Mouse (Mus musculus) splenic B cell, adult 2 months (primary cell): ENCODE results near the gene Nos1.

Source experiments
- DNase-seq: peaks from one replicate; pipeline ENCODE4 v3.0.0-alpha.2; 2011; ENCODE audit warnings: low read depth, low spot score
- H3K27me3 ChIP-seq: 2 replicates; pipeline ENCODE4 v1.6.1; 2012; ENCODE audit warnings: mild to moderate bottlenecking, low read length, moderate library complexity, mixed read lengths; ENCODE audit not compliant: control insufficient read depth, poor library complexity, insufficient read depth, severe bottlenecking
- H3K36me3 ChIP-seq: 2 replicates; pipeline ENCODE4 v1.6.1; 2012; ENCODE audit warnings: mild to moderate bottlenecking, low read length, moderate library complexity, mixed read lengths; ENCODE audit not compliant: control insufficient read depth, poor library complexity, insufficient read depth, severe bottlenecking

Nos1 gene

DNA sequence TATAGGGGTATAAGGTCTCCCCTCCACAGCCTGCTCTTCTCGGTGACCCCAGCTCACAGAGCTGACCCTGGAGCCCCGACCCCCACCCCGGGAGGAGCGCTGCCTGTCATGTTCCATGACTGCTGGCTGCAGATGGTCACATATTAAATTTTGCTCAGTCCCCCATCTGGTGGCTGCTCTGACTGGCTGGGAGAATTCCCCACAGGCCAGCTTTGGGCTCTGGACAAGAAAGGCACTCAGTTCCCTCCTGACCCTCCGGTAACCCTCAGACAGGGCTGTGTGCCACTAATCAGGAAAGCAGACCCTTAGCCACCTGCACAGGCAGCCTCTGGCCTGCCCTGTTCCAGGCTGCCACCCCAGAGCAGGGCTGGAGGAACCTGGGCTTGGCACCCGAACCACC lies 38.0 kb downstream of the Nos1 start:
- no peaks in the 10 kb centered on the region for H3K27me3 ChIP-seq
- no peaks in the 10 kb centered on the region for H3K36me3 ChIP-seq
- no peak for DNase-seq

DNA sequence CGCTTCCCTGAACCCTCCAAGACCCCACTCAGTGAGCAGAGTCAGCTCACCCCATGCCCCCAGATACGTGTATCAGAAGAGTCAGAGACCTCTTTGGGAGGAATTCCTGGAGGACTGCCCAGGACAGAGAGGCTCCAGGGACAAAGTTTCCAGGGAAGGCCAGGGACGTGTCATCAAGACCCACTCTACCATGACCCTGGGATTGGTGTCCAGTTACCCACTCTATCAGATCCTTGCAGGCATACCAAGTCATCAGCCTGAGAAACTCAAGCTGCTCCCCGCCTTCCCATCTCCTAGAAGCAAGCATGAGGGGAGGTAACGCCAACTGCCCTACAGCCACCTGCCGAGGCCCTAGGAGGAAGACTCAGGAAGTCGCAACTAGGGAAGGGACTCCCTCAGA lies 39.6 kb downstream of the Nos1 start:
- Histone ChIP-seq H3K36me3 (no peaks in the 10 kb centered on the region), H3K27me3 (no peaks in the 10 kb centered on the region)
- no peak for DNase-seq

DNA sequence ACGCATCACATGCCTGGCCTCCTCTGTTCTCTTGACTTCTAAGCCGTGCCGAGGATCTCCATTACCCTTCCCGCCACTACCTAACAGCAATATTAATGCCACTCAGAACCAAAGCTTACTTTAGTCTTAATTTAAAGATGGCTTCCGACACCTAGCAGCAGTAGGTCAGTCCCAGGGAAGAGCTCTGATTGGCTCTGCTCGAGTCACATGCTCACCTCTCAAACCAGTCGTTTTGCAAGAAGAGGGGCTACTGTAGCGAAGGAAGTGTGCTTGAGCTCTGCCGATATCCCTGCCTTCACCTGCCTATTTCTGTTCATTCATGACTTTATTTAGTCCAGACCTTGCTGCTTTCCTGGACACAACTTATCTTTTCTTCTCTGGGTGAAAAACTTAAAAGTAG lies 43.0 kb downstream of the Nos1 start:
- H3K27me3 ChIP-seq = no peaks in the 10 kb centered on the region
- no peak for DNase-seq

DNA sequence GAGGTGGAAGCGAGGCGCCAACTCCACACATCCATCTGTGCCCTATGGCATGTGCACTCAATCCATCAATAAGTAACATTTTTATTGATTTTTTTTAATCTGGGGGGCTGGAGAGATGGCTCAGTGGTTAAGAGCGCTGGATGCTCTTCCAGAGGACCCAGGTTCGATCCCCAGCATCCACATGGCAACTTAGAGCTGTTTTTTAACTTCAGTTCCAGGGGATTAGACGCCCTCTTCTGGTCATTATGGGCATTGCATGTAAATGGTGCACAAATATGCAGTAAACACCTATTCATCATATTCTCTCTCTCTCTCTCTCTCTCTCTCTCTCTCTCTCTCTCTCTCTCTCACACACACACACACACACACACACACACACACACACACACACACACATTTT lies 43.7 kb downstream of the Nos1 start:
- peak; percentile 9 for DNase-seq
- H3K36me3 ChIP-seq = no peaks in the 10 kb centered on the region
- no peaks in the 10 kb centered on the region for H3K27me3 ChIP-seq

More for the DNA sequence above, 43.0 kb downstream of the Nos1 start:
- no peaks in the 10 kb centered on the region for H3K36me3 ChIP-seq

DNA sequence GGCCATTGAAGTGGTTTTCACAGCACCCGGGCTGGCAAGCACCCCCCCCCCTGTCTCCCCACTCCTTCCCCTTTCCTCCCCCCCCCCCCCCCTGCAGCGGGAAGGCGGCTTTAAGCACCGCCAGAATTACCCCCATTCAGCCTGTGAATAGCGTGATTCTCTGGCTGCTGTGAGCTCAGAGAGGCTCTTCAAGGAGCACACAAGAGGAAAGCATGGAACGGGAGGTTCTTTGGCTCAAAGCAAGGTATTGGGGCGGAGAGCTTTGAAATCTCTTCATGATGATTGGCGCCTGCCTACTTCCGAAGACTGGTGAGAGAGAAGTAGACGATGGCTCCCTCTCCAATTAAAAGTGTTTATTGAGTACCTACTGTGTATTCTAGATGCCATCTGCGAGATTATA lies 44.5 kb downstream of the Nos1 start:
- Histone ChIP-seq H3K27me3 (no peaks in the 10 kb centered on the region), H3K36me3 (no peaks in the 10 kb centered on the region)
- no peak for DNase-seq

DNA sequence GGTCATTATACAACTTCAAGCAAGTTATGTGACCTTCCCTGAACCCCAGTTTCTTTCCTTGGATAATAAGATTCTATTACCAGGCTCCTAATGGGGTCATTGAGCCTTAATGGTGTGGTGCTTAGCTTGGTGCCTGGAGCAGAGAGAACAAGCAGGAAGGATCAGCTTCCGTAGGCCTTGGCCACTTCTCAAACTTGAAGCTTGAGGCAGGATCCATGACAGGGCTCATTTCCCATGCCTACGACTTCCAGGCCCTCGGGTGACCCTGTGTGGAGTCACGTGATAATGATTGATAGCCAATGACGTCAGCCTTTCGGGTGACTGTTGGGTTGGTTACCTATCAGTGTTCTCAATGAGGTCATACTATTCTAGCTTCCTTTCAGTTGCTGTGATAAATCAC lies 46.5 kb downstream of the Nos1 start:
- Histone ChIP-seq H3K27me3 (no peaks in the 10 kb centered on the region), H3K36me3 (no peaks in the 10 kb centered on the region)
- DNase-seq = no peak

DNA sequence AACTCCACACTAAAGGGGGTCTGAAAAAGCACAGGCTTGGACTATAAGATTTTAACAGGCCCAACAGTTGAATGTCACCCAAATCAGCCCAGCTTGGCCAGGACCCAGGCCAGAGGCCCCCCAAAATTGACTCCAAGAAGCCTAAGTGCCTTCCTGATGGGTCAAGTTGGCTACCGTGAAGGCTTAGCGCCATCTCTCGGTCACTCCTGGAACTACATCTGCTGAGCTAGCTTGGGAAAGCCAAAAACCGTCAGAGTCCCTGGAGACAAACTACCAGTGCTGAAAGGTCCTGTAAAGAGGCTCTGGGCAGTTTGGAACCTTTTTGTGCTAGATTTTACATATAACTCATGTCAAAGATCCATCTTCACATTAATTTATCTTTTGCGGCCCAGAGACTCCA lies 56.1 kb downstream of the Nos1 start:
- Histone ChIP-seq H3K27me3 (no peaks in the 10 kb centered on the region), H3K36me3 (no peaks in the 10 kb centered on the region)
- DNase-seq = peak; percentile 26

DNA sequence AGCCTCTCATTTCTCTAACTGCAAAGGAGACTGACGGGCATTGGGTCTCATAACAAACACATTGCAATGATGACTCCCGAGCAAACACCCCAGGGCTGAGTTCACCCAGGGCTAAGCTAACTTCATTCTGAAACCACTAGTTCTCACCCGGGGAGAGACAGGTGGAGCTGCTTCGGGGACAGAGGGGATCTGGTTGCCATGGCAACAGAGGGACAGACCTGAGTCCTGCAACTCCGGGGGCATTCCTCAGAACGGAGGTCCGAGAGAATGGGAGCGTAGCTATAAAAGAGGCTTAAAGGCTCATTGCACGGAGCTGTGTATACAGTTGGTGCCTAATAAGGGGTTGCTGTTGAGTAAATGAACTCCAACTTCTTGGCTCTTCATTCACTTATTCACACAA lies 56.9 kb downstream of the Nos1 start:
- H3K36me3 ChIP-seq = no peaks in the 10 kb centered on the region
- H3K27me3 ChIP-seq = no peaks in the 10 kb centered on the region
- DNase-seq = no peak

DNA sequence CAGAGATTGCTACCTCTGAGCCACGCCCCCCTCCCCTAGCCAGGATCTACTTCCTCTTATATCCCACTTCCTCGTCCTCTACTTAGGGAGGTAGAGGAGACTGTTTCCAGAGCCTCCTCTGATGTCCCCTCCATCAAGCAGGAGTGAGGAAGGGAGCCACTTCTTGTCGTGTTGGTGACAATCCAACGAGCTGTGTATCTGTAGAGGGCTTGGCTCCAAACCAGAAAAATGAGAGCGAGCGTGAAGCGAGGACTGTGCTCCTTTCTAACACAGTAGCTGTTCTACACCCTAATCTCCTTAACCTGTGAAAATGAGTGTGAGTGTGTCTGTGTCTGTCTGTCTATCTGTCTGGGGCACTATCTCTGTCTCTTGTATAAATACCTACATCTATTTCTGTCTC lies 58.7 kb downstream of the Nos1 start:
- DNase-seq = no peak
- no peaks in the 10 kb centered on the region for H3K27me3 ChIP-seq
- H3K36me3 ChIP-seq = no peaks in the 10 kb centered on the region

DNA sequence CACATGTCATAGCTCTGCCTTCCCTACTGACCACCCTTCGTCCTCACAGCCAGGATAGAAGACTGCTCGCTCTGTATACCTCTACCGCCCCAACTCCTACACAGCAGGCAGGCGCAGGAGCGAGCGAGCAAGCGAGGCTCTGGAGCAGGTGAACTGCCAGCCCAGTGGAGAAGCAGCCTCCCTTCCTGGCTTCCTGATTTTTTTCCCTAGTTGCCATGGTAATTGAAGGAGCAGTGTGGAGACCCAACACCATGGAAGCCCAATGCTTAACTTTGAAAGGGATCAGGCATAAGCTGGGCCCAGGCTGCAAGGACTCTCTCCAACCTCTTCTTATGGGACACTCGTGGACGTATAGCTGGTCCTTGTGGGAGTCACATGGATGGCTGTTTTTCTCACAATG lies 59.4 kb downstream of the Nos1 start:
- Histone ChIP-seq H3K27me3 (no peaks in the 10 kb centered on the region), H3K36me3 (no peaks in the 10 kb centered on the region)
- DNase-seq = no peak

DNA sequence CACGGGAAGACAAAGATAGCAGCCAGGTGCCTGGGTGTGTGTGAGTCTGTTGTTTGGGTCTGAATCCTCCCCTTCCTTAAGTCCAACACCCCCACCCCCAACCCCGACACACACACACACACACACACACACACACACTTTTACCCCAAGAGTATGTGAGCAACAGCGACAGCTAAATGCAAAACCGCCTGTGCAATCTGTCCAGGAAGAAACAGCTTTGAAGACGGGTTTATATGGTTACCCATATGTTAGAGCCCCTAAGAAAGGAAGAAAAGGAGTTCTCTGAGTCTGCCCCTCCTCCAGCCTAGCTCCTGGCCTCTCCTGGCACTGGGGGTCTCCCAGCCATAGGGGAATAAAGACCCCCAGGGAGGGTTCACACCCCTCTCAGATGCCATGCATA lies 60.2 kb downstream of the Nos1 start:
- no peak for DNase-seq
- Histone ChIP-seq H3K27me3 (no peaks in the 10 kb centered on the region), H3K36me3 (no peaks in the 10 kb centered on the region)

DNA sequence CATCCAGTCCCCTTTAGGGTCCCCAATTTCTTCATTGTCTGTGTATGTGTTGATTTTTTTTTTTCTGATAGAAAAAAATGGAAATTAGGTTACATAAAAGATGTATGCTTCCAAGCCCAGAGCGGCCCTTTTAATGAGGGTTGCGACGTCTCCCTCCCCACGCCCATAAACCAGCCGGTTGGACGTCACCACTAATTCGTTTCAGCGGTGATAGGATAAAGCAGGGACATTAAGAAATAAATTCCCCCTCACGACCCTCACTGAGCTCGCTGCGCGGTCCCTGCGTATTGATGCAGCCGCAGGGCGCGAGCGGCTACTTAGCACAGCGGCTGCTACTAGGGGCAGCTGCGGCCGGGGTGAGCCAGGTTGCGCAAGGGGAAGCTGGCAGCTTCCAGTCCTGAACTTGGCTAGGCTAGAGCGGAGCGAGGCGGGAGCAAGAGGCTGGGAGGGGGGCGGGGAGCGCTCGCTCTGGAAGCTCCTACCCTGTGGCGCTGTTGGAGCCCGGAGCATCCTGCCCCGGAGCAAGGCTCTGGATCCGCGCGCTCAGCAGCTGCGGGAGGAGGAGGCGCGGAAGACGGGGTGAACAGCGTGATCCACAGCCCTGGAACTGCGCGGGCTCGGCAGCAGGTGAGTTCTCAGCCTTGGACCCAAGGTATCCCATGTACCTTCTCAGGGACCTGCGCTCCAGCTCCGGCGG lies 61.0 kb downstream of the Nos1 start:
- no peak for DNase-seq
- Histone ChIP-seq H3K27me3 (no peaks in the 10 kb centered on the region), H3K36me3 (no peaks in the 10 kb centered on the region)

DNA sequence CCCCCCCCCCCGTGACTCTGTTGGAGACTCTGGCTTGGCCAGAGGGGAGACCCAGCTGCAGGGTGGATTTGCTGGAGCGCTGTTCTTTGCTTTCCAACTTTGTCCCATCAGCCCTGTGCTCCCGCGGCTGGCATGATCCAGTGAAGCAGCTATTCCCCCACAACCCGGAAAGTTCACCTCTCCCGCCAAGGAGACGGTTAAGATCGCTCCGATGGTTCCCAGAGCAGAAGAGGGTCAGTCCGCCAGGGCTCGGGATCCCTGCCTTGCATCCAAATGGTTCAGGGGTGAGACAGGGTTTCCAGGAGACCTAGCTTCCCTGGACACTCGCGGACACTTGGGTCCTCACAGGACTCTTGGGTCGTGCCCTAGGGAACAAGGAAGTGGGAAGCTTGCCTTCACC lies 61.9 kb downstream of the Nos1 start:
- DNase-seq = no peak
- H3K27me3 ChIP-seq = no peaks in the 10 kb centered on the region
- no peaks in the 10 kb centered on the region for H3K36me3 ChIP-seq

DNA sequence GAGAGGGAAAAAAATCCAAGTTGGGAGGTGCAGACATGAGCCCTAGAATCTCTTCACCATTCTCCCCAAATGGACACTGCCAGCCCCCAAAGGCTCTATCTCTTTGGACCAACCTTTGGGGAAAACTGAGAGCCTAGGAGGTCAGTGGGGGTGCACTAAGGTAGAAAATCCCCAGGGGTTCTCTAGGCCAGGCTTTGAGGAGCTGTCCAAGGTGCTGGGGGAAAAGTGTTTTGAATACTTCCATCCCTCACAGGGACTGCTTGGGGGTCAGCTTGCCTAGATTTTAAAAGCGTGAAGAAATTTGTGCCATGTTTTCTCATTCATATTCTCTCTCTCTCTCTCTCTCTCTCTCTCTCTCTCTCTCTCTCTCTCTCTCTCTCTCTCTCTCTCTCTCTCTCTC lies 63.8 kb downstream of the Nos1 start:
- Histone ChIP-seq H3K36me3 (no peaks in the 10 kb centered on the region), H3K27me3 (no peaks in the 10 kb centered on the region)
- DNase-seq = no peak

DNA sequence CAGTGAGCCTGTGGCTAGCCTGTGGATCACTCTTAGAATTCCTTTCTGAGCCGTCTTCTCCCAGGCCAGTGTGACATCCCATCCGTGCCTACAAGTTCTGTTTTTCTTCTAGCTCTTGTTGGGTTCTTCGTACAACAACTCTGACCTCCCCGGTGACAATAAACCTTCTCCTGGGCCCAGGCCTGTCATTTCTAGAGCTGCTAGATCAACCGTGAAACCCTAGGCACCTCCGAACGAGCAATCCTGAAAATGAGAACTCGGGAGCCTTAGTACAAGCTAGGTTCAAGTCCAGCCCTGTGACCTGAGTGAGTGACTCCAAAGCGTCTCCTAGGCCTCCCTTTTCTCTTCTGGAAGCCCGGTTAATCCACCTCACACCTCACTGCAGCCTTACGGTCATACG lies 69.6 kb downstream of the Nos1 start:
- H3K36me3 ChIP-seq = no peaks in the 10 kb centered on the region
- no peak for DNase-seq
- no peaks in the 10 kb centered on the region for H3K27me3 ChIP-seq

DNA sequence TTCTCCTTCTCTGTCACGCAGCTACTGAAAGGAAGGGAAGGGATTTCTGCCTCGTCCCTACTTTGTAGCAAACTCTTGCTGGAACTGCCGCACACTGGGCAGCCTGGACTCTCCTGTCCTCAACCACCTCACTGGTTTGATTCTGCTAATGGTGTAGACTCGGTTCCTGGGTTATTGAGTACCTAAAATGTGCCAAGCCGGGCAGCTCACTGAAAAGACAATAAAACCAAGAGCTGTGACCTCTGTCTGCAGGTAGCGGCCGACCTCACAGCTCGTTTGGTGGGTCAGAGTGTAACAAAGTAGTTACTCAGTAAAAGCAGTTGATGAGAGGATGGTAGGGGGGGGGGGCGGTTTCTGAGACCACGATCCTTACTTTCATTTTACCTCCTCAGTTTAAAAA lies 72.9 kb downstream of the Nos1 start:
- no peaks in the 10 kb centered on the region for H3K27me3 ChIP-seq
- DNase-seq = no peak
- H3K36me3 ChIP-seq = no peaks in the 10 kb centered on the region
